16 mouse cellular contexts compared by ENCODE assay signal in genomic region chr7:124171992-124172391, GRCm38 (mm10).
DNase-seq lines count a peak whose midpoint lies in the region; ATAC-seq and TF ChIP-seq lines count a peak whose summit lies in the region.
"Had no signal": no experiment of that assay in that cellular context is flagged by ENCODE, and none has a peak within 500 bp of the region (broad histone marks: within the 10 kb centered on the region; RNA-seq: fewer than 3 reads in every experiment).

No protein-coding gene starts in this region.

- no peak for TF ChIP-seq CTCF in kidney, adult 2 months (conservative IDR thresholded peaks at IDR 0.05; ENCODE audit: insufficient read depth, insufficient read length, low read depth, low read length)
- no peak for TF ChIP-seq CTCF in liver, postnatal 0 days (IDR thresholded peaks at IDR 0.05; ENCODE audit: low read depth)

- no peaks in the 10 kb centered on the region for H3K36me3 ChIP-seq in embryonic facial prominence, embryonic 14.5 days (ENCODE audit: control insufficient read depth, insufficient read depth, low read length)
- no peaks in the 10 kb centered on the region for H3K36me3 ChIP-seq in embryonic facial prominence, embryonic 10.5 days (replicated peaks)
- H3K36me3 ChIP-seq in kidney, adult 2 months (ENCODE audit: control insufficient read depth, insufficient read depth, low read length), result no peaks in the 10 kb centered on the region
- no peaks in the 10 kb centered on the region for H3K36me3 ChIP-seq in liver, postnatal 0 days (replicated peaks; ENCODE audit: insufficient read depth, low read length)
- H3K36me3 ChIP-seq: embryonic facial prominence, embryonic 13.5 days; forebrain, embryonic 10.5 days; limb, embryonic 13.5 days; midbrain, embryonic 13.5 days had no signal

- H3K27me3 ChIP-seq in embryonic facial prominence, embryonic 14.5 days (replicated peaks; ENCODE audit: control insufficient read depth, insufficient read depth, low read length), result no peaks in the 10 kb centered on the region
- H3K27me3 ChIP-seq in embryonic facial prominence, embryonic 10.5 days (replicated peaks; ENCODE audit: low read depth, poor library complexity, severe bottlenecking), result no peaks in the 10 kb centered on the region
- H3K27me3 ChIP-seq in kidney, adult 2 months (replicated peaks; ENCODE audit: control insufficient read depth, insufficient read depth, low read length), result no peaks in the 10 kb centered on the region
- H3K27me3 ChIP-seq in liver, postnatal 0 days (ENCODE audit: insufficient read depth, low read length), result no peaks in the 10 kb centered on the region
- H3K27me3 ChIP-seq: embryonic facial prominence, embryonic 13.5 days; limb, embryonic 13.5 days; midbrain, embryonic 13.5 days had no signal

- TF ChIP-seq POLR2A in kidney, adult 2 months (IDR thresholded peaks at IDR 0.05; ENCODE audit: low read depth, low read length), result no peak

- no peak overlapping the region for H3K4me2 ChIP-seq in embryonic facial prominence, embryonic 14.5 days (ENCODE audit: low read depth, low read length)
- no peak overlapping the region for H3K4me2 ChIP-seq in liver, postnatal 0 days (ENCODE audit: low read depth, low read length)
- H3K4me2 ChIP-seq: embryonic facial prominence, embryonic 13.5 days; limb, embryonic 13.5 days; lung, embryonic 14.5 days; midbrain, embryonic 13.5 days had no signal

- no peaks in the 10 kb centered on the region for H3K9me3 ChIP-seq in embryonic facial prominence, embryonic 14.5 days (ENCODE audit: control insufficient read depth, low read length)
- H3K9me3 ChIP-seq in embryonic facial prominence, embryonic 10.5 days, result no peaks in the 10 kb centered on the region
- no peaks in the 10 kb centered on the region for H3K9me3 ChIP-seq in liver, postnatal 0 days (ENCODE audit: low read length)
- H3K9me3 ChIP-seq: embryonic facial prominence, embryonic 13.5 days; forebrain, embryonic 10.5 days; limb, embryonic 13.5 days; midbrain, embryonic 13.5 days had no signal

- no peak overlapping the region for H3K9ac ChIP-seq in embryonic facial prominence, embryonic 14.5 days (ENCODE audit: low read depth, low read length)
- H3K9ac ChIP-seq in liver, postnatal 0 days (replicated peaks), result no peak overlapping the region
- H3K9ac ChIP-seq: embryonic facial prominence, embryonic 13.5 days; limb, embryonic 13.5 days; lung, embryonic 14.5 days; midbrain, embryonic 13.5 days had no signal

- H3K4me1 ChIP-seq in embryonic facial prominence, embryonic 14.5 days (ENCODE audit: control insufficient read depth, insufficient read depth, low read length), result no peaks in the 10 kb centered on the region
- H3K4me1 ChIP-seq in embryonic facial prominence, embryonic 10.5 days, result no peaks in the 10 kb centered on the region
- no peaks in the 10 kb centered on the region for H3K4me1 ChIP-seq in kidney, adult 2 months (ENCODE audit: control insufficient read depth, insufficient read depth, low read length)
- H3K4me1 ChIP-seq in liver, postnatal 0 days (ENCODE audit: insufficient read depth), result no peaks in the 10 kb centered on the region
- H3K4me1 ChIP-seq: embryonic facial prominence, embryonic 13.5 days; forebrain, embryonic 10.5 days; limb, embryonic 13.5 days; midbrain, embryonic 13.5 days had no signal

- TF ChIP-seq EP300 in liver, postnatal 0 days (IDR thresholded peaks at IDR 0.05; ENCODE audit: low read depth), result no peak

- no peak overlapping the region for H3K27ac ChIP-seq in embryonic facial prominence, embryonic 14.5 days (replicated peaks; ENCODE audit: low read depth, low read length)
- H3K27ac ChIP-seq in embryonic facial prominence, embryonic 10.5 days (replicated peaks), result no peak overlapping the region
- H3K27ac ChIP-seq in kidney, adult 2 months (ENCODE audit: insufficient read depth, low read depth, low read length), result no peak overlapping the region
- no peak overlapping the region for H3K27ac ChIP-seq in liver, postnatal 0 days (ENCODE audit: low read depth)
- H3K27ac ChIP-seq: embryonic facial prominence, embryonic 13.5 days; forebrain, embryonic 10.5 days; limb, embryonic 13.5 days; macrophage; midbrain, embryonic 13.5 days had no signal

- no peak overlapping the region for H3K4me3 ChIP-seq in embryonic facial prominence, embryonic 14.5 days (ENCODE audit: low read depth, low read length)
- H3K4me3 ChIP-seq in embryonic facial prominence, embryonic 10.5 days, result no peak overlapping the region
- H3K4me3 ChIP-seq in kidney, adult 2 months (ENCODE audit: insufficient read depth, low read depth, low read length), result no peak overlapping the region
- H3K4me3 ChIP-seq in liver, postnatal 0 days (ENCODE audit: low read depth, low read length), result no peak overlapping the region
- H3K4me3 ChIP-seq: embryonic facial prominence, embryonic 13.5 days; forebrain, embryonic 10.5 days; limb, embryonic 13.5 days; midbrain, embryonic 13.5 days had no signal

- peak; percentile 23 for DNase-seq in embryonic facial prominence, embryonic 14.5 days (ENCODE audit: low spot score)
- no peak for DNase-seq in embryonic facial prominence, embryonic 10.5 days (ENCODE audit: low spot score)
- DNase-seq in layer of hippocampus, adult 18-20 months (ENCODE audit: low spot score in 2 of 2), result peak; percentile 16 to 54
- DNase-seq in layer of hippocampus, postnatal 10 days (ENCODE audit: low spot score in 2 of 2), result no peak
- DNase-seq in kidney, adult 2 months, result peak; percentile 61
- peak; percentile 51 for DNase-seq in layer of hippocampus, adult 9-11 months
- DNase-seq in liver, postnatal 0 days, result no peak
- DNase-seq: adrenal gland, postnatal 36 days; lung, embryonic 14.5 days had no signal

- ATAC-seq in embryonic facial prominence, embryonic 14.5 days (ENCODE audit: low read depth), result no peak
- no peak for ATAC-seq in megakaryocyte-erythroid progenitor cell, adult 5-6 weeks (replicated peaks; ENCODE audit: low FRiP score, low TSS enrichment, poor library complexity, severe bottlenecking)
- ATAC-seq in liver, postnatal 0 days, result no peak
- ATAC-seq: activated CD4-positive, CD25-positive, alpha-beta regulatory T cell, adult 4 months; midbrain, embryonic 13.5 days had no signal

Comparison
In these comparisons a context has a peak if more than half of its experiments do, and no peak if none do; other contexts are left out.
1. DNase-seq: peak in embryonic facial prominence, embryonic 14.5 days (single experiment), layer of hippocampus, adult 18-20 months (2 of 2), kidney, adult 2 months (single experiment) and layer of hippocampus, adult 9-11 months (single experiment); none in embryonic facial prominence, embryonic 10.5 days (single experiment), layer of hippocampus, postnatal 10 days (0 of 2) and liver, postnatal 0 days (single experiment).